Mouse (Mus musculus) left cerebral cortex, adult 9 months (tissue): ENCODE data around the gene Popdc2.

Experiments used
- DNase-seq, 2 experiments: peaks; one replicate each; pipeline ENCODE4 v3.0.0; 2022; ENCODE audit warnings: low spot score in 2 of 2

Popdc2 gene

GRCm38 (mm10) chr16:38376163-38376840 is 14.3 kb downstream of the Popdc2 start:
- peak in 1 of 2 experiments; percentile 63 for DNase-seq

- DNase-seq = peak in 1 of 2 experiments; percentile 34
These were observed 14.8 kb downstream of the Popdc2 start for GRCm38 (mm10) chr16:38376841-38377249.

- no peak for DNase-seq
These were observed 15.5 kb downstream of the Popdc2 start for GRCm38 (mm10) chr16:38377546-38377945.

- no peak for DNase-seq
These were observed 16.6 kb downstream of the Popdc2 start for GRCm38 (mm10) chr16:38378591-38378990.

- DNase-seq = no peak
These were observed 17.1 kb downstream of the Popdc2 start for GRCm38 (mm10) chr16:38379088-38379487.

GRCm38 (mm10) chr16:38379493-38379892 is 17.5 kb downstream of the Popdc2 start:
- no peak for DNase-seq

- no peak for DNase-seq
These were observed 17.9 kb downstream of the Popdc2 start for GRCm38 (mm10) chr16:38379926-38380325.

GRCm38 (mm10) chr16:38383683-38384082 is 21.7 kb downstream of the Popdc2 start:
- no peak for DNase-seq

GRCm38 (mm10) chr16:38385184-38385634 is 23.2 kb downstream of the Popdc2 start:
- no peak for DNase-seq

- DNase-seq = no peak
These were observed 23.7 kb downstream of the Popdc2 start for GRCm38 (mm10) chr16:38385700-38386099.

GRCm38 (mm10) chr16:38387389-38387788 is 25.4 kb downstream of the Popdc2 start:
- no peak for DNase-seq

GRCm38 (mm10) chr16:38388757-38389156 is 26.7 kb downstream of the Popdc2 start:
- no peak for DNase-seq

- no peak for DNase-seq
These were observed 27.4 kb downstream of the Popdc2 start for GRCm38 (mm10) chr16:38389284-38389893.

- no peak for DNase-seq
These were observed 28.3 kb downstream of the Popdc2 start for GRCm38 (mm10) chr16:38390322-38390721.

- peak in 1 of 2 experiments; percentile 35 for DNase-seq
These were observed 30.3 kb downstream of the Popdc2 start for GRCm38 (mm10) chr16:38392126-38392894.

GRCm38 (mm10) chr16:38394191-38394618 is 32.2 kb downstream of the Popdc2 start:
- DNase-seq = no peak

- DNase-seq = no peak
These were observed 33.2 kb downstream of the Popdc2 start for GRCm38 (mm10) chr16:38395060-38395730.

GRCm38 (mm10) chr16:38396155-38396554 is 34.1 kb downstream of the Popdc2 start:
- no peak for DNase-seq

GRCm38 (mm10) chr16:38398266-38398665 is 36.3 kb downstream of the Popdc2 start:
- DNase-seq = no peak

- DNase-seq = no peak
These were observed 37.1 kb downstream of the Popdc2 start for GRCm38 (mm10) chr16:38399076-38399475.

- peak in 1 of 2 experiments; percentile 25 for DNase-seq
These were observed 37.7 kb downstream of the Popdc2 start for GRCm38 (mm10) chr16:38399531-38400231.
